Mouse (Mus musculus) forebrain, embryonic 13.5 days (tissue): ENCODE results near the gene Aipl1. TPM values are rescaled to one million over a fixed set of nuclear protein-coding genes. Genes with fewer than 3 reads are reported as not detected.

Experiments used
- ATAC-seq: fragments of 200-750 bp; cut with Nextera tagmentation; 2 replicates; pipeline ENCODE4 v1.8.0; 2017
- H3K27ac ChIP-seq: fragments of 300-500 bp; sonication (generic); 2 replicates; pipeline ENCODE4 v1.5.1; 2015; ENCODE audit warnings: inconsistent platforms, mild to moderate bottlenecking, moderate library complexity
- H3K27me3 ChIP-seq: fragments of 300-500 bp; sonication (generic); 2 replicates; pipeline ENCODE4 v1.6.1; 2015; ENCODE audit warnings: mild to moderate bottlenecking, inconsistent platforms
- H3K36me3 ChIP-seq: fragments of 300-500 bp; sonication (generic); 2 replicates; pipeline ENCODE4 v1.6.1; 2015; ENCODE audit warnings: mild to moderate bottlenecking, inconsistent platforms; ENCODE audit not compliant: poor library complexity, severe bottlenecking
- H3K4me1 ChIP-seq: fragments of 300-500 bp; sonication (generic); 2 replicates; pipeline ENCODE4 v1.6.1; 2015; ENCODE audit warnings: inconsistent platforms
- H3K4me2 ChIP-seq: fragments of 300-500 bp; sonication (generic); 2 replicates; pipeline ENCODE4 v1.6.1; 2015; ENCODE audit warnings: inconsistent platforms, mild to moderate bottlenecking, moderate library complexity
- H3K4me3 ChIP-seq: fragments of 300-500 bp; sonication (generic); 2 replicates; pipeline ENCODE4 v1.5.1; 2015; ENCODE audit warnings: mild to moderate bottlenecking, inconsistent platforms
- H3K9ac ChIP-seq: fragments of 300-500 bp; sonication (generic); 2 replicates; pipeline ENCODE4 v1.6.1; 2015; ENCODE audit warnings: mild to moderate bottlenecking, inconsistent platforms
- H3K9me3 ChIP-seq: fragments of 300-500 bp; sonication (generic); replicated peaks from 2 replicates; pipeline ENCODE4 v1.6.1; 2016; ENCODE audit warnings: inconsistent platforms
- WGBS: fragments of 180-500 bp; shearing (Covaris S2); methylation state at CpG from one replicate; pipeline ENCODE4 v1.1.7; 2015; 5-methylcytosine and 5-hydroxymethylcytosine counted together
- polyA plus RNA-seq: library from polyadenylated mRNA; unstranded; fragments of >200 nt; fragmentation: Nextera tagmentation; extraction: Ambion mirVana; gene quantifications from 2 replicates; pipeline ENCODE4 v1.2.1, GENCODE M21; 2015

Gene Aipl1
- 0.23 and 0.31 TPM in 2 replicates for polyA plus RNA-seq

DNA sequence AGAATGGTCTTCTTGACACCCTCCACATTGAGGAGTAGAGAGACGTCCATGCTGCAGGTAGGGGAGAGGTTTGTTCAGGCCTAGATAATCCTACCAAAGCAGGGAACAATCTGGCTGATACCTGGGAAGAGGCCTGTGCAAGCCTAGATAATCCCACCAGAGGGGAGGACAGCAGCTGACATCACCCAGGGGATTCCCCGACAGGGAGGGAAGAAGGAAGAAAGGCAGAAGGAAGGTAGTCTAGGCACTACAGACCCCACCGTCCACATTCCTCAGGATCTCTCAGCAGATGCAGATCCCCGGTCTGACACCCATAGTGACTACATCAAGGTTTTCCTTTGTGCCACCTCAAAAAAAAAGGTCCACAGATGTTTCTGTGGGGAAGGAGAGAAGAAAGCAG, at the start of gene Aipl1:
Gene Aipl1, minus strand, starts transcription at position 101 of the 400 bp plus-strand sequence.
- Histone ChIP-seq H3K27me3 (no peaks in the 10 kb centered on the region), H3K4me3 (no peak within 1 kb of the TSS), H3K36me3 (no peaks in the 10 kb centered on the region), H3K9me3 (no peaks in the 10 kb centered on the region), H3K9ac (no peak within 1 kb of the TSS), H3K27ac (no peak within 1 kb of the TSS), H3K4me2 (no peak within 1 kb of the TSS), H3K4me1 (peaks cover 38% of the 10 kb centered on the region)
- ATAC-seq, result no peak
- 72% methylated on average over 4 of the region's 4 CpGs for WGBS

DNA sequence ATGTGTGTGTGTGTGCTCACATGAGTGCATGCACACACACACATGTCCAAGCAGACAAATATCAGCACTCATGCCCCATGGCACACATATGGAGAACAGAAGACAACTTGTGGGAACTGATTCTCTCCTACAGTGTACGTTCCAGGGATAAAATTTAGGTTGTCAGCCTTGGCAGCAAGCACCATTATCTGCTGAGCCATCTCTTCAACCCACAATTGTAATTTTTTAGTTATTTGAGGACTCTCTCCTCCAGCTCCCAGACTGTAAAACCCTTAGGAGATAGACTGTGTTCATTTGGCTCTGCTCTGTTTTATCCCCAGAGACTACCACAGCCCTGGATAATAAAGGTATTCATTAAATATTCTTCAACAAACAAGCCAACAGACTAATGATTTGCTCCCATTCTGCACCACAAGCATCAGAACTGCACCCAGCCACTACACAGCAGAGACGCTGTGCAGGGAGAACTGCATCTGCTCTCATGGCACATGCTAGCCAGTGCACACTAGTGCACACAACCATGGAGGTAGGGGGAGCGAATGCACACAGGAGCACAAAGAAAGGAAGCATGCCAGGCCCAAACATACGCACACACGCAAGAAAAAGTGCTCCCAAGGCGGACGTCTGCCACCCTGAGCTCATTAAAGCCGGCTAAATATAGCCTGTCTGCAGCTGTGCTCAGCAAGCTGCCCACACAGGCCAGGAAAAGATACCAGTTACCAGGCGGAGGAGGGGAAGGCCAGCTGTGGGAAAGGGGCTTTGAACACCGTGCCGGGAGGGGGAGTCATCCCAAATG, 49.1 kb upstream of the Aipl1 start:
- Histone ChIP-seq H3K4me2 (no peak overlapping the region), H3K4me1 (peaks cover 24% of the 10 kb centered on the region), H3K27me3 (no peaks in the 10 kb centered on the region), H3K9ac (no peak overlapping the region), H3K4me3 (no peak overlapping the region), H3K36me3 (no peaks in the 10 kb centered on the region), H3K9me3 (no peaks in the 10 kb centered on the region), H3K27ac (peak overlapping the region; percentile 89)
- WGBS, result 25% methylated on average over 11 of the region's 11 CpGs
- peak; percentile 89 for ATAC-seq

DNA sequence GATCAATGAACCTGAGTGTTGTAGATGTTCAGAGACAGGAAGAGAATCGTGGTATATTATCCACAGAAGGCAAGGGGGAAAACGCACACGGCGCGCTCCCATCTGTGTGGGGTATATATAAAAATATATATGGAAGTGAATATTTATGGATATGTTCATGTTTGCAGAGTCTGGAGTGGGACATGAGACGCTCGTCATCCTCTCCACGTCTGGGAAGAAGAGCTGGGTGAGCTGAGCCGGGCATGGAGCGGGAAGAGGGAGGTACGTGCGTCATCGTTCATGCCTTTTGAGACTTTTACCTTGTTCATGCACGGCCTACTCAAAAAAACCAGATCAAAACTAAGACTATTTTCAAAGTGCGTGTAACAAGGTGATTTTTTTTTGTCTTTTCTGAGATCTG, 47.0 kb upstream of the Aipl1 start:
- ATAC-seq, result no peak
- peaks cover 33% of the 10 kb centered on the region for H3K4me1 ChIP-seq

GRCm38 (mm10) chr11:72082601-72083000, 45.3 kb upstream of the Aipl1 start:
- 93% methylated on average over 4 of the region's 4 CpGs for WGBS

More for the DNA sequence above, 47.0 kb upstream of the Aipl1 start:
- Histone ChIP-seq H3K27ac (no peak overlapping the region), H3K9me3 (no peaks in the 10 kb centered on the region), H3K9ac (no peak overlapping the region), H3K4me3 (no peak overlapping the region), H3K27me3 (no peaks in the 10 kb centered on the region), H3K36me3 (no peaks in the 10 kb centered on the region), H3K4me2 (no peak overlapping the region)
- WGBS, result 94% methylated on average over 15 of the region's 15 CpGs

GRCm38 (mm10) chr11:72080461-72080860, 43.2 kb upstream of the Aipl1 start:
- H3K9ac ChIP-seq, result no peak overlapping the region
- 58% methylated on average over 6 of the region's 6 CpGs for WGBS
- H3K27ac ChIP-seq, result no peak overlapping the region
- H3K9me3 ChIP-seq, result no peaks in the 10 kb centered on the region
- H3K4me2 ChIP-seq, result no peak overlapping the region
- ATAC-seq, result no peak
- H3K27me3 ChIP-seq, result no peaks in the 10 kb centered on the region
- H3K4me3 ChIP-seq, result no peak overlapping the region
- peaks cover 23% of the 10 kb centered on the region for H3K4me1 ChIP-seq
- no peaks in the 10 kb centered on the region for H3K36me3 ChIP-seq

More at GRCm38 (mm10) chr11:72082601-72083000, 45.3 kb upstream of the Aipl1 start:
- peaks cover 43% of the 10 kb centered on the region for H3K4me1 ChIP-seq
- no peaks in the 10 kb centered on the region for H3K9me3 ChIP-seq
- H3K27me3 ChIP-seq, result no peaks in the 10 kb centered on the region
- no peaks in the 10 kb centered on the region for H3K36me3 ChIP-seq
- H3K27ac ChIP-seq, result no peak overlapping the region
- H3K4me2 ChIP-seq, result no peak overlapping the region
- H3K4me3 ChIP-seq, result no peak overlapping the region
- H3K9ac ChIP-seq, result no peak overlapping the region
- no peak for ATAC-seq

DNA sequence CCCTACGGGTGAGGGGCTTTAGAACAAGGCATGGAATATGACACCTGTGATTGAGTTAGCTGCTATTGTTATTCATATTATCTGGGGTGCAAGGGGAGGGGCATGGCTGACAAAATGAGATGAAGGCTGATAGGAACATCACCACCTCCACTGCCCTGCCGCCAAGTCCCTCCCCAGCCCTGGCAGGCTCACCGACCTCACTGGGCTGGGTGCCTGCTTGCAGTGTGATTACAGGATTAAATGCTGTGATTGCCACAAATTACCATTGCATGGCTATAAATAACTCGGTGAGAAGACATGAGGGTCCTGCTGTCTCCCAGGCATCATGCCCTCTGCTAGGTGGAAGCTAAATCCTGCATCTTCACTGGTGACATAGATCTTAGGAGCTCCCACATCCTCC, 41.3 kb upstream of the Aipl1 start:
- no peak overlapping the region for H3K9ac ChIP-seq
- no peak for ATAC-seq
- WGBS, result 31% methylated on average over 4 of the region's 4 CpGs
- no peak overlapping the region for H3K4me3 ChIP-seq
- no peak overlapping the region for H3K4me2 ChIP-seq
- H3K27ac ChIP-seq, result peak overlapping the region; percentile 36; the same call in 1 of the 2 replicates
- H3K36me3 ChIP-seq, result no peaks in the 10 kb centered on the region
- H3K4me1 ChIP-seq, result peaks cover 19% of the 10 kb centered on the region
- no peaks in the 10 kb centered on the region for H3K9me3 ChIP-seq
- no peaks in the 10 kb centered on the region for H3K27me3 ChIP-seq

GRCm38 (mm10) chr11:72078056-72078455, 40.7 kb upstream of the Aipl1 start:
- no peak overlapping the region for H3K27ac ChIP-seq
- H3K9ac ChIP-seq, result no peak overlapping the region
- H3K9me3 ChIP-seq, result no peaks in the 10 kb centered on the region
- H3K4me1 ChIP-seq, result peaks cover 19% of the 10 kb centered on the region
- no peaks in the 10 kb centered on the region for H3K27me3 ChIP-seq
- no peak for ATAC-seq
- no peaks in the 10 kb centered on the region for H3K36me3 ChIP-seq
- H3K4me3 ChIP-seq, result no peak overlapping the region
- H3K4me2 ChIP-seq, result no peak overlapping the region
- 42% methylated on average over 3 of the region's 3 CpGs for whole genome bisulfite sequencing

DNA sequence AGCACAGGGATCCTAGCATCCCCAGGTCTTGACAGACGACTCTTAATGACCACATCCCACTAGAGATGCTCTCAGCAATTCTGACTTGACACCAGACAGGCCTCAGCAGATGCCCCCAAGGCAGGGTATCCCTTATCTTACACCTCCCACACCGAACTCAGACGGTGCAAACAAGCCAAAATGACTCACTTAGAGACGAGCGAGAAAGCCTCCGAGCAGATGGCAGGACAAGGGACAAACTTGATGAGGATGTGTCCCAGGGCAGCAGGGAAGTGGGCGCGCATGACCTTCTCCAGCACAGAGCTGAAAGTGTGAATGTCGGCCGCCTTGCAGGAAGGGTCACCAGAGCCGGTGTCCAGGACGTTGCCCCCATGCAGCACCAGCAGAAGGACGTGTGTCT, 36.9 kb upstream of the Aipl1 start:
- Histone ChIP-seq H3K27ac (no peak overlapping the region), H3K27me3 (no peaks in the 10 kb centered on the region), H3K9me3 (no peaks in the 10 kb centered on the region), H3K9ac (no peak overlapping the region), H3K4me2 (no peak overlapping the region), H3K4me1 (peaks cover 17% of the 10 kb centered on the region), H3K36me3 (no peaks in the 10 kb centered on the region), H3K4me3 (no peak overlapping the region)
- no peak for ATAC-seq
- 90% methylated on average over 13 of the region's 13 CpGs for WGBS

DNA sequence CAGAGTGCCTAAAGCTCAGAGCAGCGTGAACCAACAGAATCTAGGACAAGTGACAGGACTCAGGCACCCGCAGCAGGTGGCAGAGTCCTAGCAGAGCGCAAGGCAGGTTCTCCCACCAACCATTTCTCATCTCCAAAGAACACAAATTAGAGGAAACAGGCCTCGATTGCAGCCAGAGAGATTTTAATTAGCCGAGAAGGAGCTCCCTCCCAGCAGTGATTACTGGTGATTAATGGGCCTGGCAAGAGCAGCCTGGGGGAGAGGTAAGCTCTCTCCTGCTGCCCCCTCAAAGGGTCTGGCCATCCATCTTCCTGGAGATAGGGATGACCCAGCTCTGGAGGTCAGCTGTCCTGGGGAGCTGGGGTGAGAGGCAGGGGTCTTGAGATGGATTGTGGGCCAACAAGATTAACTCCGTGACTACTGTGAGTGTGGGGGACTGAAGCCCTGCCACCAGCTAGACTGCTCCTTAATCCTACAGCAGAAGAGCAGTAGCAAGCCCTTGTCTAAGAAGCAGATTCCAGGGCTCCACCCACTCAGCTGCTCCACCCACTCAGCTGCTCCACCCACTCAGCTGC, 35.1 kb upstream of the Aipl1 start:
- Histone ChIP-seq H3K4me3 (no peak overlapping the region), H3K36me3 (no peaks in the 10 kb centered on the region), H3K9me3 (no peaks in the 10 kb centered on the region), H3K4me2 (no peak overlapping the region), H3K27ac (no peak overlapping the region; the same call in 1 of the 2 replicates), H3K27me3 (no peaks in the 10 kb centered on the region), H3K9ac (no peak overlapping the region), H3K4me1 (peaks cover 12% of the 10 kb centered on the region)
- no peak for ATAC-seq
- 40% methylated on average over 6 of the region's 6 CpGs for WGBS

GRCm38 (mm10) chr11:72070733-72071132, 33.4 kb upstream of the Aipl1 start:
- Histone ChIP-seq H3K27ac (no peak overlapping the region), H3K4me1 (peaks cover 13% of the 10 kb centered on the region), H3K9ac (no peak overlapping the region), H3K9me3 (no peaks in the 10 kb centered on the region), H3K4me3 (no peak overlapping the region), H3K36me3 (no peaks in the 10 kb centered on the region), H3K4me2 (no peak overlapping the region), H3K27me3 (no peaks in the 10 kb centered on the region)
- WGBS, result 94% methylated on average over 9 of the region's 9 CpGs
- ATAC-seq, result no peak

- Histone ChIP-seq H3K9ac (no peak overlapping the region), H3K9me3 (0 out of 2 replicates have a peak, but pooled peaks cover 3% of the 10 kb centered on the region), H3K27ac (peak overlapping the region; percentile 76), H3K27me3 (no peaks in the 10 kb centered on the region), H3K4me3 (no peak overlapping the region), H3K4me1 (peaks cover 21% of the 10 kb centered on the region), H3K36me3 (no peaks in the 10 kb centered on the region), H3K4me2 (no peak overlapping the region)
- 55% methylated on average over 7 of the region's 7 CpGs for WGBS
- ATAC-seq, result peak; percentile 87
These were observed 30.7 kb upstream of the Aipl1 start for GRCm38 (mm10) chr11:72068026-72068425.

DNA sequence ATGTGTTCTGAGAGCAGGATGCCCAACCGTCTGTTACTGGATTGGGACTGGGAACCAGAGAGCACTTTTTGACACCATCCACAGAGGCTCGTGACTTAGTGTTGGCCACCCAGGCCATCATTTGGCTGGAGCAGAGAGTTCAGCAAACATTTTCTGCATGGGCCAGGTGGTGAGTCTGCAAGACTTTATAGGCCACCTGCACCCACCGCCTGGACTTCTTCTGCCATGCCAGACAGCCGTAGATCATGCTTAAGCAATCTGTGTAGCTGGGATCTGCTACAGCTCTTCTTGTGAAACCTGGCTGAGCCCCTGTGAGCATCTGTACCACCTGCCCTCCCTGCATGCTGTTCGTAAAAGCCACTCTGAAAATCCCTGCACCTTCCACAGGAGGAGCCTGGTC, 30.0 kb upstream of the Aipl1 start:
- no peak overlapping the region for H3K4me3 ChIP-seq
- H3K9me3 ChIP-seq, result 0 out of 2 replicates have a peak, but pooled peaks cover 3% of the 10 kb centered on the region
- H3K27ac ChIP-seq, result peak overlapping the region; percentile 76
- no peak overlapping the region for H3K4me2 ChIP-seq
- no peaks in the 10 kb centered on the region for H3K36me3 ChIP-seq
- H3K4me1 ChIP-seq, result peaks cover 18% of the 10 kb centered on the region
- 74% methylated on average over 5 of the region's 5 CpGs for WGBS
- no peak for ATAC-seq
- H3K27me3 ChIP-seq, result no peaks in the 10 kb centered on the region
- no peak overlapping the region for H3K9ac ChIP-seq
